Mouse (Mus musculus) liver, adult 2 months (tissue): ENCODE measurements at regions not wholly inside any gene's neighbourhood (a gene's known extent, or its start where the extent isn't known, plus 50 kb on each side); places are given as distances from the start of the nearest gene placed in this dataset.
A peak's percentile ranks its signal among the peaks of the same experiment; 100 is the strongest.
"Not testable (repeated sequence)": the region's sequence is repeated elsewhere in the genome, so short reads cannot be mapped to it uniquely, and the experiment has no call there.

Source experiments
- DNase-seq: peaks from one replicate; pipeline ENCODE4 v3.0.0-alpha.2; 2011; ENCODE audit warnings: low read depth, low spot score; ENCODE audit errors: extremely low read depth
- H3K27ac ChIP-seq: fragments of 200-500 bp; replicated peaks from 2 replicates; pipeline ENCODE4 v1.5.1; 2012; ENCODE audit warnings: low read depth, mild to moderate bottlenecking, control low read depth, inconsistent platforms, low read length; ENCODE audit not compliant: insufficient read depth
- H3K27me3 ChIP-seq: fragments of 200-500 bp; 2 replicates; pipeline ENCODE4 v1.6.1; 2012; ENCODE audit warnings: mild to moderate bottlenecking, moderate library complexity, low read length, inconsistent platforms; ENCODE audit not compliant: control insufficient read depth, insufficient read depth
- H3K36me3 ChIP-seq: fragments of 200-500 bp; 2 replicates; pipeline ENCODE4 v1.6.1; 2012; ENCODE audit warnings: low read length, inconsistent platforms; ENCODE audit not compliant: control insufficient read depth, insufficient read depth
- H3K4me1 ChIP-seq: fragments of 200-500 bp; 2 replicates; pipeline ENCODE4 v1.6.1; 2011; ENCODE audit warnings: low read length; ENCODE audit not compliant: control insufficient read depth, insufficient read depth
- H3K4me3 ChIP-seq: fragments of 200-500 bp; 2 replicates; pipeline ENCODE4 v1.5.1; 2011; ENCODE audit warnings: low read depth, mild to moderate bottlenecking, control low read depth, low read length, moderate library complexity; ENCODE audit not compliant: insufficient read depth
- H3K79me2 ChIP-seq: fragments of 200-500 bp; 2 replicates; pipeline ENCODE4 v1.6.1; 2012; ENCODE audit warnings: inconsistent platforms, mild to moderate bottlenecking, low read length, moderate library complexity; ENCODE audit not compliant: control insufficient read depth, insufficient read depth
- H3K9ac ChIP-seq: fragments of 200-500 bp; 2 replicates; pipeline ENCODE4 v1.6.1; 2012; ENCODE audit warnings: low read depth, mild to moderate bottlenecking, control low read depth, inconsistent platforms, low read length
- CTCF ChIP-seq: fragments of 200-500 bp; IDR thresholded peaks from 2 replicates; pipeline ENCODE4 v1.5.1; 2011; ENCODE audit warnings: low read depth, low read length, control low read depth
- POLR2A ChIP-seq: fragments of 200-500 bp; IDR thresholded peaks from 2 replicates; pipeline ENCODE4 v1.6.1; 2011; ENCODE audit warnings: low read length, control low read depth; ENCODE audit not compliant: insufficient read depth; ENCODE audit errors: extremely low read depth
- WGBS: fragments of 180-500 bp; shearing (Covaris S2); methylation state at CpG from one replicate; pipeline ENCODE4 v1.1.7; 2018; 5-methylcytosine and 5-hydroxymethylcytosine counted together

DNA sequence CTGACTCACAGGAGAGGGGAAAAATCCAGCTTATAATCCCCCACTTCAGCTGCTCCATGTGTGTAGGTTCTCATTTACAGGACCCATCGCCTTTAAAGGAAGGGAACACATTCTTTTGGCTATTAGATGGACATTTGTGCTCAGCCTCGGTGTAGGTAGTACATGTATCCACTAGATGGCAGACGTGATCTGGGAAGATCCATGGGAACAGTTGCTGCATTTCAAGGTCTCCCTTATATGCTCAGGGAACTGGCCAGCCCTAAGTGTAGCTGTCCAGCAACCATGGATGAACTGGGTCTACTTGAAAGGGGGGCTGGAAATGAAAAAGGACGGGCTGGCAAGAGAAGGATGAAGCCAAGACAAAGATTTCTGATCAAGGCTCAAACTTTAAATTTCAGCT lies 124.0 kb downstream of the Akain1 start:
- WGBS: 15% methylated on average over 4 of the region's 4 CpGs
- no peak overlapping the region for H3K9ac ChIP-seq
- TF ChIP-seq CTCF (peak; percentile 33; the same call in 1 of the 2 replicates), POLR2A (no peak)
- no peaks in the 10 kb centered on the region for H3K27me3 ChIP-seq
- H3K4me3 ChIP-seq: no peak overlapping the region
- H3K4me1 ChIP-seq: no peaks in the 10 kb centered on the region
- no peak overlapping the region for H3K27ac ChIP-seq
- DNase-seq: peak; percentile 47
- no peaks in the 10 kb centered on the region for H3K36me3 ChIP-seq
- H3K79me2 ChIP-seq: no peaks in the 10 kb centered on the region

DNA sequence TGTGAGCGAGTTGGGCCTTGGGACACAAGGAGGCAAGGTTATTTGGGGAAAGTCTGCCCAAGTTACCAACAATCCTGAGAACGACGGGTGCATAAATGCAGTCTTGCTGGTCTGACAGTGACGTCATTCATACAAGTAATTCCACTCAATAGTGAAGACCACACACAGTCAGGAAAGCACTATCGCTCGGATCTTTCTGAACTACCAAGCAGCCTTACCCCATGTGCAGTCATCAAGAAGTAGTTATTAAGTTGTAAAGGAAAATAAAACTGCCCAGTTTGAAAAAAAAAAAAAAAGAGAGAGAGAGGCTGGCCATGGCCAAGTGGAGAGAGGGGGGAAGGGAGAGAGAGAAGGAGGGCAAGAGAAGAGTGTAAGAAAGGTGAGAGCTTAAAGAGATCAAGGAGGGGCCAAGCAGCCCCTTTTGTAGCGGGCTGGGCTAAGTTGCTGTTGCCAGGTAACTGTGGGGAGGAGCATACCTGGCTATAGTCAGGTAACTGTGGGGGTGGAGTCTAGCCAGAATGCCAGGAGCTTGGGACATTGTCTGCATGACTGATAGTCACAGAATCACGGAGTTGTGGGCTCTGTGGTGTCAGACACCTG lies 132.0 kb downstream of the Akain1 start:
- DNase-seq, H3K27ac ChIP-seq, H3K27me3 ChIP-seq, H3K36me3 ChIP-seq, H3K79me2 ChIP-seq, H3K4me3 ChIP-seq, H3K9ac ChIP-seq, H3K4me1 ChIP-seq: not testable (repeated sequence)
- WGBS: 72% methylated on average over 8 of the region's 8 CpGs

DNA sequence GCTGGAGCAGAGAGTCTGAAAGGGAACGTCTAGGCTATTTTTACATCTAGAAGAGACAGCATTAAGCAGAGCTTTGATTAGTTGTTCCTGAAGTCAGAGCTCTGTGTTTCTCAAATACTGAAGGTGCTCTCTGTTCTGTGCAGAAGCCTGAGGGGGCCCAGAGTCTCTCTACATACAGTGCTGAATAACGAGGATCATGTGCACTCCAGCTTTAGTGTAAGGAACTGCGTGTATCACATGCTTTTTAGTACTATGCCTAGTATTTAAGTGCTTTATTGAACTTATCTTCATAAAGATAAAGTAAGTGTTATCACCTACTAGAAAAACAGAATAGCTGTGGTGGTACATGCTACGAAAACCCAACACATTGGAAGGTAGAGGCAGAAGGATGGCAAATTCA lies 151.4 kb downstream of the Akain1 start:
- no peaks in the 10 kb centered on the region for H3K4me1 ChIP-seq
- no peaks in the 10 kb centered on the region for H3K79me2 ChIP-seq
- H3K27me3 ChIP-seq: no peaks in the 10 kb centered on the region
- H3K9ac ChIP-seq: no peak overlapping the region
- no peak overlapping the region for H3K27ac ChIP-seq
- TF ChIP-seq POLR2A (no peak), CTCF (no peak)
- no peaks in the 10 kb centered on the region for H3K36me3 ChIP-seq
- no peak overlapping the region for H3K4me3 ChIP-seq
- no peak for DNase-seq
- 67% methylated on average over 4 of the region's 4 CpGs for WGBS

DNA sequence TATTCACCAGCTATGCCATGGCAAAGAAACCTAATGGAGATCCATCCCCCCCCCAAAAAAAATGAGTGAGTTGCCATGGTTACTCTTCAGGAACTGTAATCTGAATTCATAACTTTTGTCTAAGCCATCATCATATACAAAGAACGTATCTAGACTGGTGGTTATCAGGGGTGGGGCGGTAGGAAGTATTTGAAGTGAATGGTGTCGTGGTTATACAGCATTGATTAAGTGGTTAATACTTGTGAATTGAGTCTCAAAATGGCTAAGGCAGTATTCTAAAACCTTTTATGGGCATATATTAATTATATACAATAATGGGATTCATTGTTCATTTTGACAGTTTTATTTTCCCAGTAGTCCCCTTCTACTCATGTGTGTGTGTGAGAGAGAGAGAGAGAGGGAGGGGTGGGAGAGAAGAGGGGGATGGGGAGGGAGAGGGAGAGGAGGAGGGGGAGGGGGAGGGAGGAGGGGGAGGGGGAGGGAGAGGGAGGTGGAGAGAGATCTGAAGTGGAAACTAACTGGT lies 158.7 kb downstream of the Akain1 start:
- H3K9ac ChIP-seq: no peak overlapping the region
- H3K36me3 ChIP-seq: no peaks in the 10 kb centered on the region
- 75% methylated on average over 3 of the region's 3 CpGs for WGBS
- H3K27ac ChIP-seq: no peak overlapping the region
- no peaks in the 10 kb centered on the region for H3K79me2 ChIP-seq
- no peaks in the 10 kb centered on the region for H3K27me3 ChIP-seq
- TF ChIP-seq CTCF: no peak
- no peak for TF ChIP-seq POLR2A
- no peak overlapping the region for H3K4me3 ChIP-seq
- no peak for DNase-seq
- H3K4me1 ChIP-seq: no peaks in the 10 kb centered on the region

DNA sequence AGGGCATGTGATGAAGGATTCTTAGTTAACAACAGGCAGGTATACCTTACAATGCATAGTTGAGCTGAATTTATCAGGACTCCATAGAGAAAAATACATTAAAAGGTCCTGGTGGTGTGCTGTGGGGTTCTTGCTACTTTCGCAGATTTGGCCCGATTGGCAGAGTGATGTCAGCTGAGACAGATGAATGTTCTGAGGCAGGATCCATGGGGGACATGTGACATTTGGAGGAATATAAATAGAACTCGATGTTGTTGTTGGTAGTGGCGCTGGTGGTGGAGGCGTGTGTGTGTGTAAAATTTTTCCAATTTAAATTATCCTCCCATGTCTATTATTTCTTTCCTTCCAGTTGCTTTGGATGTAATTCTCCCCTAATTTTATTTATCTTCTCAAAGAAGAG lies 159.3 kb downstream of the Akain1 start:
- no peak for DNase-seq
- H3K4me1 ChIP-seq: no peaks in the 10 kb centered on the region
- H3K4me3 ChIP-seq: no peak overlapping the region
- H3K36me3 ChIP-seq: no peaks in the 10 kb centered on the region
- TF ChIP-seq POLR2A (no peak), CTCF (no peak)
- H3K27me3 ChIP-seq: no peaks in the 10 kb centered on the region
- no peak overlapping the region for H3K27ac ChIP-seq
- H3K9ac ChIP-seq: no peak overlapping the region
- 86% methylated on average over 5 of the region's 5 CpGs for WGBS
- no peaks in the 10 kb centered on the region for H3K79me2 ChIP-seq

DNA sequence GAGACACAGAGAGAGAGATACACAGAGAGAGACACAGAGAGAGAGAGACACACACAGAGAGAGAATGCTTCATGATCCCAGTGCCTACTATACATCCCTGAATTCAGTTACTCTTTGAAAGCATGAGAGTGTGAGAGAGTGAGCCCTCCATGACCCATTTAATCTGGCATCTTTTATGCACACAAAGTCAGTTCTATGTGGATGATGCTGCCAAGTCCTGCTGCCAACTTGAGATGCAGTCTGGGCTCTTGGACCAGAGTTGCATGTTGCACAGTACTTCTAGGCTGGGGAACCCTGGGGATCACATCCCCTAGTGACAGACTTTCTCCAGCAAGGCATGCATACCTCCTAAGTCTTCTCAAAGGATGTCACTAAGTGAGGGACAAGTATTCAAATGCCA lies 164.5 kb downstream of the Akain1 start:
- H3K79me2 ChIP-seq: no peaks in the 10 kb centered on the region
- H3K27ac ChIP-seq: no peak overlapping the region
- no peak for TF ChIP-seq CTCF
- no peak for TF ChIP-seq POLR2A
- H3K4me3 ChIP-seq: no peak overlapping the region
- H3K9ac ChIP-seq: no peak overlapping the region
- DNase-seq: no peak
- no peaks in the 10 kb centered on the region for H3K4me1 ChIP-seq
- no peaks in the 10 kb centered on the region for H3K36me3 ChIP-seq
- no peaks in the 10 kb centered on the region for H3K27me3 ChIP-seq
